ENCODE assay signal across 27 mouse cellular contexts in the genomic region with DNA sequence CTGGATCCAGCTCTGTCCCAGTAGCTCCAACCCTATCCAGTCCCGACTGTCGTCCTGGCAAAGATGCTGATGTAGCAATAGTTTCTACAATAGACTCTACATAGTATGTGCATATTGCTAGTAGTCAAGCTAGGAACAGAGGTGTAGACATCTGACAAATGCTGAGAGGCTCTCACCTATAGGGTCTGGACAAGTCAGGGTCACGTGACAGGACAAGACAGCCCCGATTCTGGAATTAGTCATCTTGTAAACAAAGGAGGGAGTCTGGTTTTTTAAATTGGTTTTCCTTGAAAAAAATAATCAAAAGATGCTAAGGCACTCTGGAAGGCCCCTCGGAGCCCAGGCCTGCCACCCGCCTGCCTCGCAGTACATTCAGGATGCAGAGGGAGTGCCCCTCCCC.
"Had no signal": no experiment of that assay in that cellular context is flagged by ENCODE, and none has a peak within 500 bp of the region (broad histone marks: within the 10 kb centered on the region; RNA-seq: fewer than 3 reads in every experiment).

No protein-coding gene starts in this region.

- ATAC-seq: hindbrain, postnatal 0 days; intestine, embryonic 16.5 days had no signal

- H3K27me3 ChIP-seq: heart, embryonic 15.5 days; hindbrain, embryonic 13.5 days; hindbrain, embryonic 15.5 days; kidney, embryonic 15.5 days; limb, embryonic 12.5 days had no signal

- H3K4me2 ChIP-seq: heart, embryonic 13.5 days; heart, embryonic 15.5 days; hindbrain, embryonic 13.5 days; hindbrain, embryonic 15.5 days; kidney, embryonic 15.5 days; limb, embryonic 12.5 days; liver, embryonic 11.5 days; liver, embryonic 13.5 days had no signal

- DNase-seq: gastrocnemius, adult 2 months; gastrocnemius, postnatal 10 days; gastrocnemius, postnatal 25 days; heart, adult 18-20 months; heart, postnatal 14 days; heart, postnatal 36 days; kidney, adult 11 months; kidney, adult 2 months; kidney, adult 9 months; kidney, postnatal 25 days; kidney, postnatal 4 days; liver; liver, embryonic 13.5 days had no signal

- H3K4me3 ChIP-seq: gastrocnemius, adult 2 months; heart, embryonic 10.5 days; heart, embryonic 13.5 days; heart, embryonic 15.5 days; hindbrain, embryonic 13.5 days; hindbrain, embryonic 15.5 days; kidney, embryonic 15.5 days; layer of hippocampus, adult 2 months; left cerebral cortex, adult 2 months; limb, embryonic 10.5 days; limb, embryonic 12.5 days; liver, embryonic 13.5 days had no signal

- H3K9ac ChIP-seq: heart, embryonic 13.5 days; heart, embryonic 15.5 days; hindbrain, embryonic 13.5 days; hindbrain, embryonic 15.5 days; kidney, embryonic 15.5 days; limb, embryonic 12.5 days; liver, embryonic 13.5 days had no signal

- H3K27ac ChIP-seq: gastrocnemius, adult 2 months; heart, embryonic 10.5 days; heart, embryonic 13.5 days; heart, embryonic 15.5 days; hindbrain, embryonic 13.5 days; hindbrain, embryonic 15.5 days; hindbrain, postnatal 0 days; kidney, embryonic 15.5 days; kidney, postnatal 0 days; layer of hippocampus, adult 2 months; left cerebral cortex, adult 2 months; limb, embryonic 10.5 days; limb, embryonic 12.5 days; liver, embryonic 13.5 days had no signal

- H3K9me3 ChIP-seq: heart, embryonic 10.5 days; heart, embryonic 13.5 days; heart, embryonic 15.5 days; hindbrain, embryonic 13.5 days; hindbrain, embryonic 15.5 days; kidney, embryonic 15.5 days; limb, embryonic 10.5 days; limb, embryonic 12.5 days; liver, embryonic 13.5 days had no signal

- H3K4me1 ChIP-seq: heart, embryonic 15.5 days; hindbrain, embryonic 13.5 days had no signal

- H3K36me3 ChIP-seq: heart, embryonic 10.5 days; heart, embryonic 15.5 days; hindbrain, embryonic 15.5 days; kidney, embryonic 15.5 days; limb, embryonic 10.5 days; limb, embryonic 12.5 days; liver, embryonic 13.5 days had no signal
